Mouse (Mus musculus): ENCODE data around the gene Spdye4a.

Spdye4a gene

DNA sequence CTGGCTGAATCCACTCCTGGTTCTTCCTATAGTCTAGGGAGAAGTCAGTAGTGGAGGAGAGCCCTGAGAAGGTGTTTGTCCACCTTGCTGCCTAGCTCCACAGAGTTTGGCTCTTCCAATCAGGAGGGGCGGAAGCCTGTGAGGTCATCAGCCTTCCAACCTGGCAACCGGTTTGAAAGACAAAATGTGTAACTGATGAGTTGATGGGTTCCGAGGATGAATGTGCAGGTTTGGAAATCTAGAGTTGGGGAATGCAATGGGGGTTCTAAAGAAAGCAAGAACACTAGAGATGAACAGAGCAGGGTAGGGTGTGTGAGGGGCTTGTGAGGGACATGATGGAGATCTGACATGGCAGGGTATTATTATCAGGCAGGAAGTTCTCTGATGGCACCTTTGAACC is at the start of gene Spdye4a:
TSS of gene Spdye4a (minus strand) at position 101 of the 400 bp plus-strand sequence.
- no peak for DNase-seq (ENCODE audit: low read depth, low spot score)

DNA sequence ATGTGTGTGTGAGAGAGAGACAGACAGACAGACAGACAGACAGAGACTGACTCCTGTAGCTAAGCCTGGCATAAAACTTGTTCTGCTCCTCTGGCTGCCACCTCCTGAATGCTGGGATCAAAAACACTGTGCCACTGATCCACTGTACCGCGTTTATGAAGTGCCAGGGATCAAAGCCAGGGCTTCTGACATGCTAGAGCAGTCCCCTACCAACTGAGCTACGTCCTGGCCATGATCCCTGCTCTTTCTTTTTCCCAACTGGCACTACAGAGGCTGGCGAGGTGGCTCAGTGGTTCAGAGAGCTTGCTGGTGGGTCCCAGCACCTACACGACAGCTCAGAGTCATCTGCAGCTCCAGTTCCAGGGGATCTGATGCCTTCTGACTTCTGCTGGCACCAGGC is 49.1 kb upstream of the Spdye4a start:
- no peak for DNase-seq (ENCODE audit: low read depth, low spot score)

DNA sequence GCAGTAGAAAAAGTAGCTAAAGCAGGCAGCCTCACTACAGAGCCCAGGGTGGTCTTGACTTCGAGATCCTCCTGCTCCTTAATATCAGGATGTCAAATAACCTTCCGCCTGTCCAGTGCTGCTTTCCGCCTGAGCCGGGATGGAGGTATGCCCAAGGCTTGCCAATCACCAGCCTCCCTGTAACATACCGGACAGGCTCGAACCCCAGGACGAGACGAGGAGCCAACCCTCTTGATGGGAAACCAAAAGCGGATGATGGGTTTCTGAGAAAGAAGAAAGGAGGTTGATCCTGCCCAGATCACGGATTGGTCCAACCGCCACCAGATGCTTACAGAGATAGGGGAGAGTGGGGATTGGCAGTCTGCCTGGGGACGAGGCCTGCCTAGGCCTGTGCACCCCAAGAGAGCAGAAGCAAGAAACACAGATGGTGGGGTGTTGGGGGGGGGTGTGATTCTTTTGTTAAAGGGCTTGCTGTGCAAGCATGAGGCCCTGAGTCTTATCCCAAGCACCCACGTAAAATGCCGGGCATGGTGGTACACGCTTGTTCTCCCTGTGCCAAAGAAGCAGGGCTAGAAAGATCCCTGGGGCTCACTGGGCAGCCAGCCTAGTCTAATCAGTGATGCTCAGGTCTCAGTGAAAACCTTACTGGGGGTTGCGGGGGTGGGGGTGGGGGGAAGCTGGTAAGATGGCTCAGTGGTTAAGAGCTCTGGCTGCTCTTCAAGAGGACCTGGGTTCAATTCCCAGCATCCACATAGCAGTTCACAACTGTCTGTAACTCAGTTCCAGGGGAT is 46.0 kb upstream of the Spdye4a start:
- no peak for DNase-seq (ENCODE audit: low read depth, low spot score)

DNA sequence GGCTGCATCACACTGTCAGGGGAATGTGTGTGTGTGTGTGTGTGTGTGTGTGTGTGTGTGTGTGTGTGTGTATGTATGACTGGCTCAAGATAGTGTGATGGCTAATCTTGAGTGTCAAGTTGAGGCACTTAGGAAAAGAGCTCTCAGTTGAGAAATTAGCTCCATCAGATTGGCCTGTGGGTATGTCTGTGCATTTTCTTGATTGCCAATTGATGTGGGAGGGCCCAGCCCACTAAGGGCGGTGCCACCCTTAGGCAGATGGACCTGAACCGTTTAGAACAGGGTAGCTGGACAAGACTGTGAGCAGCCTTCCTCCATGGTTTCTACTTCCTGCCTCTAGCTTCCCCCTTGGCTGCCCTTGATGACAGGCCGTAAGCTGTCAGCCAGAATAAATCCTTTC is 45.4 kb upstream of the Spdye4a start:
- no peak for DNase-seq (ENCODE audit: low read depth, low spot score)

DNA sequence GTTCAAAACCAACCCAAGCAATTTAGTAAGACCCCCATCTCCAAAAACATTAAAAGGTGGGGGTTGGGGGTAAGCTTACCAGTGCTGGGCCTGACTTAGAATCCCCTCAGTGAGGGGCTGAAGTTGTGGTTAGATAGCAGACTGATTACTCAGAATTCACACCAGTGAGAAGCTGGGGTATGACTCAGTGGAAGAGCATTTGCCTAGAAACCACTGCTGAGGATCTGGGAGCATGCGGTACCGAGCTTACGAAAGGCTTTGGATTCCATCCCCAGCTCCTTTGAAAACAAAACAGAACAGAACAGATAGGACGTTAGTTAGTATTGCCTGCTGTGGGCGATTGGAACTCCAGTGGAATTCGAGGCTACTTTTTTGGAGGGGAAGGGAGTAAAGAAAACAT is 45.0 kb upstream of the Spdye4a start:
- DNase-seq (ENCODE audit: low read depth, low spot score), result no peak

DNA sequence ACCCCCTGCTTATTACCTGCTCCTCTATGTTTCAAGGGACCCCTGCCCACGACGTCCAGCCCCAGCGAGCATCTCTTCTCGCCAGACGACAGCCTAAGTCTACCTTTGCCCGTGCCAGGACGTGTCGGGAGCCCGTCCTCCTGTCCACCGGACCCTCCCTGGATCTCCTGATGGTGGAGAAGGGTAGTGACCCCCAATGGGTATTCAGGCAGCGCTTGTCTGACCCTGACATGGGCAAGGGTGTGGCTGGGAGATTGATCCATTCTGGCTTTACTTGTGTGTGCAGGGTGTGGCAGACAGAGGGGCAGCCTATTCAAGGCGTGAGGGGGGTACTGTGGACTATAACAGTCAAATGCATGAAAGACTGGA is 43.4 kb upstream of the Spdye4a start:
- DNase-seq (ENCODE audit: low read depth, low spot score), result no peak

DNA sequence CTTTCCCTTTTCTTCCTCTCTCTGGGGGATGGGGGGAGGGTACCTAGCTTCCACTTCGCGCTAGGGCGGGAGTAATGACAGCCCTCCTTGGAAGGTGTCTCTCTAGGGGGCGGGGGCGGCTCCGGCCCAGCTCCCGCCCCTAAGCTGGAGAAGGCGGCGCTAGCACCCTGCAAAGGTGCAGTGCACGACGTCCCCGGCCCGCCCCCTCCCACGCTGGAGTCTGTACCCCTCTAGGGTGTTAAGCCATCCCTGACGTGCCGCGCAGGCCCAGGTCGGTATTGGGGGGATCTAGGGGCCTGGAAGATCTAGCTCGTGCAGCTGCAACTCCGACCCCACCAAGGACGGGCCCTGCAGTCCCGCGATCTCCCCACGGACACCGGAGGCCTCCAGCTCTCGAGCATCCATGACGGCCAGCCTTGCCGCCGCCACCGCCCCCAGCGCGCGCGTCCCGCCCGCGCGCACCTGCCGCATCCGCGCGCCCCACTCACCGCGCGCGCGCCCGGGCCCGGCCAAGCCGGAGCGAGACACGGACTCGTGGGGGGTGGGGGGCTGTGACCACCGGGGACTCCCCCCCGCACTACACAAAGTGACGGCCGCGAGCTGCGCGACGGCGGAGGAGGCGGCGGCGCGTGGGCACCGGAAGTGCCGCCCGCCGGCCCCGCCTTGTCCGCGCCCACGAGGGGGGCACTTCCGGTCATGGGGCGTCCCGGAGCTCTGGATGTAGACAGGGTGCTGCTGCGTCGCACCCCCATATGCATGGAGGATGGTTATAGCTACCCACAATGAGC is 42.9 kb upstream of the Spdye4a start, which contains the start of gene Zfp316:
TSS of gene Zfp316 (minus strand) at position 660 of the 788 bp plus-strand sequence.
- DNase-seq (ENCODE audit: low read depth, low spot score), result peak; percentile 36

DNA sequence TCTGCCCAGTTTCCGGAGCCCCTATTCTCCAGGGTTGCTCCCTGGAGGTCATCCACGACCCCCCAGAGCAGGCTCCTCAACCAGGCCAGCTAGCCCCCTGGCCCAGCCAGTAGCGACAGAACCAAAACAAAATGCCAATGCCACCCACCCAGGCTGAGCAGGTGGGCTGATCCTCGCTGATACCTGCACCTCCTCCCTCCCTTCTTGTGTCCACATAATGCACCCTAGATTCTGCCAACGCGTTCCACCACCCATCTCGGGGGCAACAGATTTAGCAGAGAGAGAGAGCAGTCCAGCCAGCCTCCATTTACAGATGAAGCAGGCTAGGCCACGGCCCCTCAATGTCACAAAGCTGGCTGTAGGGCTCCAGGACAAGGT is 42.3 kb upstream of the Spdye4a start:
- DNase-seq (ENCODE audit: low read depth, low spot score), result no peak

DNA sequence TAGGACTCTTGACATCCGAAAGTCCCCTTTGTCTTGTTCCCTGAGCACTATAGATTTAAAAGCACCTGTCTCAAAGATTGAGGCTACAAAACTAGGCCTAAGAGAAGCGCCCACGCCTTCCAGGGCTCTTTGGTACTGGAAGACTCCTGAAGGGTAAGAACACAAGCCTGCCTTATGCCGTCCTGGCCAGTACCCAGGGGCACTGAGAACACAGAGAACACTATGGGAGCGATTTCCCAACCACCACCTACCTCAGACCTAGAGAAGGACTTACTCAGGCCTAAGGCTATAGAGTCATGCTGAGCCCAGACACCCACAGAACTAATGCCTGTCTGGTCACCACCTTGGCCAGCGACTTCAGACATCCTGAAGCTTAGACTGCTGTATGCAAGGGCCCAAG is 40.1 kb upstream of the Spdye4a start:
- no peak for DNase-seq (ENCODE audit: low read depth, low spot score)

DNA sequence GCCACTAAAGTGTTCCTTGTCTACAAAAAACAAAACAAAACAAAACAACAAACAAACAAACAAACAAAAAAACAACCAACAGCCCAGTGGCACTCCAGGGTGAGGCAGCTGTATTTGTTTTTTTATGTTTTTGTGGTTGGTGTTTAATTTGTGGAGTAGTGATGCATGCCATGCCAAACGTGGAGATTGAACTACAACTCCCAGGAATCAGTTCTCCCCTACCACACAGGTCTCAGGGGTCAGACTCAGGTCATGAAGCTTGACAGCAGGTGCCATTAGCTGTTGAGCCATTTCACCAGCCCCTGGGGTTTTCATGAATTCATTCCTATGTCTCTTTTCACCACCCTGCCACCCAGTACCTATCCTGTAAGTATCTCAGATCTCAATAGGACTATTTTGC is 38.7 kb upstream of the Spdye4a start:
- no peak for DNase-seq (ENCODE audit: low read depth, low spot score)

DNA sequence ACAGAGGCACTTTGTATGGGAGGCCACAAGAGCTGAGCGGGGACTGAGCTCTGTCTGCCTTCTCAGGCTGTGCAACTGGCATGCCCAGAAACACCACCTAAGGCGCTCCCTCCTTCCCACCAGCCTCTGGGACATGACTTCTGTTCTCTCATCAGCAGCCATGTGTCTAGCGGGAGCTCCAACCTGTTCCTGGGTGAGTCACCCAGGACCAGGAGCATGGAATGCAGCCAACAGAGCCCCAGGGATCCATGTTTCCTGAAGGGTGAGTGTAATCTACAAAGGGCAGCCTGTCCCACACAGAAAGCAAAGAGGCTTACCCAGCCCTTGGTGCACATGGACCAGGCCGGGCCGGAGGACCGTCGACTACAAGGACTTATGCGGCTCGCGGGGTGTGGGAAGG is 38.0 kb upstream of the Spdye4a start:
- no peak for DNase-seq (ENCODE audit: low read depth, low spot score)

DNA sequence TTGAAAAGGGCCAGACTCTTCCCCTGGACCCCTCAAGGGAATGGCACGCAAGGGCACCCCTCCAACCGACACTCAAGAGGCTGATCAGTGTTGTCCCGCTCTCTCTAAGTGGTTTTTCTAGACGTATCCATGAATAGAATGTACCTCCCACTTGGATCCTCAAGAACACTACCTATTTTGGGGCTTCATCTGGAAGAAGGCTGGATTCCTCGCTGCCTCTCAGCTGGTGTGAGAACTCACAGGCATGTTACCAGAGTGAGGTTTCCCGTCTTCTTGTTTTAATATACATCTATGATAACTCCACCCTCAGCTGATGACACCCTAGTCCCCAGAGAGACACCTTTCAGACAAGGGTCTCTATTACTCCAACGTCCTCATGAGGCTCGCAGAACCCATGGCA is 34.9 kb upstream of the Spdye4a start:
- no peak for DNase-seq (ENCODE audit: low read depth, low spot score)

DNA sequence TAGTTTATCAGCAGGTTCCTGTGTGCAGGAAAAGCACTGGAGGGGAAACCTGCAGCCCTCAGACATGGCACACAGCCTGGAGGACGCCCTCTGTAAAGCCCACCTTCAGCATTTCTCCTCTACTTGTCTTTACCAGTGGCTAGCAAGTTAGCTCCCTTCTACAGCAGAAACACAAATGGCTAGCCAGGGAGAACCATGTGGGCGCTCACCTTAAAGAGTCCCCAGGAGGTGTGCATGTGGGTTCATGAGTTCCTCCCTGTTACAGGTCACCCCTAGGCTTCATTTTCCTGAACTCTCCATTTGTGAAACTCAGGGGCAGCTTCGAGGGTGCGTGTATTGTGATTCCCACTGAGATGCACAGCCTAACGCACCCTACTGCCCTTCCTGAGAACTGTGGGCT is 29.1 kb upstream of the Spdye4a start:
- DNase-seq (ENCODE audit: low read depth, low spot score), result no peak

DNA sequence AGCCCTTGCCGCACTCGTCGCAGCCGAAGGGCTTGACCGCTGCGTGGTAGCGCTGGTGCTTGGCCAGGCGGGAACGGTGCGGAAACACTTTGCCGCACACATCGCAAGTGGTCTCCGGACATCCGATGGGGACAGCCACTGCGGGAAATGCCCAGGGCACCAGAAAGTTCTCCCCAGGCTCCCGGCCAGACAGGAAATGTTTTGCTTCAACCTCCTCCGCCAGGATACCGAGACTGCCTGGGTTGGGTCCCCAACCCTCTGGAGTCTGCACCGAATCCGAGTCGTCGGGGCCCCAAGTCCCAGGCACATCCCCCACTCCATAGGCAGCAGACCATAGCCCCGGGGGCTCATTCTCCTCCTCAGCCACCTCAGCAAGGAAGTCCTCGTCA is 28.4 kb upstream of the Spdye4a start:
- DNase-seq (ENCODE audit: low read depth, low spot score), result no peak

DNA sequence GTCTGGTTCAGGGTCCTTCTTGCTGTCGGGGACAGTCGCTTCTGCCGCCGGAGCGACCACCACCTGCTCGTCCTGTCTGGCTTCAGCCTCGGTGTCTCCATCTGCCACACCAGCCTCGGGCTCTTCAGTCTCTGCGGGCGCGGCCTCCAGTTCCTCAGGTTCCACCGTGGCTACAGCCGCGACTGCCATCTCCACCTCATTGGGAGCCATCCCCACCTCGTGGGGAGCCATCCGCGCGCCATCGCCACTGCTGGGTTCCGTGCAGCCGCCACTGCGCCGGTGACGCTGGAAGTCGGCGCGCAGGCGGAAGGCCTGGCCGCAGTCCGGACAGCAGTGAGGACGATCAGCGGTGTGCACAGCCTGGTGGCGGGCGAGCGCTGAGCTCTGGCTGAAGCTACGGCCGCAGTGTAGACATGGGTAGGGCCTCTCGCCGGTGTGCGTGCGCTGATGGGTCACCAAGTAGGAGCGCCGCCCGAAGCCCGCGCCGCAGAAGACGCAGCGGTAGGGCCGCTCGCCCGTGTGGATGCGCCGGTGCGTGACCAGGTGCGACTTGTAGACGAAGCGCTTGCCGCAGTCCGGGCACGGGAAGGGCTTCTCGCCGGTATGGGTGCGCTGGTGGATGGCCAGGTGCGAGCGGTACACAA is 27.9 kb upstream of the Spdye4a start:
- no peak for DNase-seq (ENCODE audit: low read depth, low spot score)

DNA sequence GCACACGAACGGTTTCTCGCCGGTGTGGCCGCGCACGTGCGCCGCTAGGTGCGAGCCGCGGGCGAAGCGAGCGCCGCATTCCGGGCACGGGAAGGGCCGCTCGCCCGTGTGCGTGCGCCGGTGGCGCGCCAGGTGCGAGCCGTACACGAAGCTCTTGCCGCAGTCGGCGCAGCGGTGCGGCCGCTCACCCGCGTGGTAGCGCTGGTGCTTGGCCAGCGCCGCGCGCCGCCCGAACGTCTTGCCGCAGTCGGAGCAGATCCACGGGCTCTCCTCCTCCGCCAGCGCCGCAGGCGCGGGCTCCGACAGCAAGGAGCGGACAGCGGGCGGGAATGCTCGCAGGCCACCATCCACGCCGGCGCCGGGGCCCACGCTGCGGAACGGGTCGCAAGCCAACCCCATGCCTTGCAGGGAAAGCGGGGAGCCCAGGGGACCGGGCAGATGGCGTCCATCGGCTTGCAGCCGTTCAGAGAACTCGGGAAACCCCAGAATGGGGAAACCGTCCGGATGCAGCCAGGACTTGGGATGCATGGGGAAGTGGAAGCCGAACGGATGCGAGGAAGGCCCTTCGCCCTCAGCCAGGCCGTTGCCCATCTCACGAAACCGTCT is 27.3 kb upstream of the Spdye4a start:
- no peak for DNase-seq (ENCODE audit: low read depth, low spot score)

DNA sequence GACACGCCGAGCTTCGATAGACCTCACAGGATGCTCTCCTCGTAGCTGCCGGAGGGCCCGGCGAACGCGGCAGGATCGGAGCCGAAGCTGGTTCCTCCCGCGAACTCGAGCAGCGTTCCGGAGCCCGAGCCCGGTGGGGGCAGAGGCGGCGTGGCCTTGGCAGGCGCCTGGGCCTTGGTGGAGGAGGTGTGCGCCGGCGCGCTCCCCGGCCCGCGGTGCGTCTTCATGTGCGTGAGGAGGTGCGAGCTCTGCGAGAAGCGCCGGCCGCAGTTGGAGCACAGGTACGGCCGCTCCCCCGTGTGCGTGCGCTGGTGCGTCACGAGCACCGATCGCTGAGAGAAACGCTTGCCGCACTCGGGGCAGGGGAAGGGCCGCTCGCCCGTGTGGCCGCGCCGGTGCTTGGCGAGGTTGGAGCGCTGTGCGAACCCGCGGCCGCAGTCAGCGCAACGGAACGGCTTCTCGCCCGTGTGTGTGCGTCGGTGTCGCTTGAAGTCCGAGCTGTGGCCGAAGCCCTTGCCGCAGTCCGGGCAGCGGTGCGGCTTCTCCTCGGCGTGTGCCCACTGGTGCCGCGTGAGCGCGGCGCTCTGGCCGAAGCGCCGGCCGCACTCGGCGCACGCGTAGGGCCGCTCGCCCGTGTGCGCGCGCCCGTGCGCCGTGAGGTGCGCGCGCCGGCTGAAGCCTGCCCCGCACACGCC is 26.6 kb upstream of the Spdye4a start:
- DNase-seq (ENCODE audit: low read depth, low spot score), result no peak

DNA sequence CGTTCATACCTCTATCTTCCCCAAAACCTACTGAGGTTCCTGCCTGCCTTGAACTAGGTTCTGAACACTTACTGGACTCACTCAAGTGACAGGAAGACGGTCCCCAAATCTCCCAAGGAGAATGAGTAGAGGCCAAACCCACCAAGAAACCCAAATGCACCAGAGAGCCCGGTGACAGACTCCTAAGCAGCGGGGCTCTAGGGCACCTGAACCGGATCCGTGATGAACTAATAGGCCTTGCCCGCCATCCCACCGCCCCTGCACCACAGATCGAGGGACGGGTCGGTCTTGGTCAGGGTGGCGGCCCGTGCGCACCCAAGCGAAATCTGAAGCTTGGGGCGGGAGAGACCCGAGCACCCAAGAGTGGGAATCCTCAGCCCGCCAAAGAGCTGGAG is 26.1 kb upstream of the Spdye4a start:
- no peak for DNase-seq (ENCODE audit: low read depth, low spot score)

DNA sequence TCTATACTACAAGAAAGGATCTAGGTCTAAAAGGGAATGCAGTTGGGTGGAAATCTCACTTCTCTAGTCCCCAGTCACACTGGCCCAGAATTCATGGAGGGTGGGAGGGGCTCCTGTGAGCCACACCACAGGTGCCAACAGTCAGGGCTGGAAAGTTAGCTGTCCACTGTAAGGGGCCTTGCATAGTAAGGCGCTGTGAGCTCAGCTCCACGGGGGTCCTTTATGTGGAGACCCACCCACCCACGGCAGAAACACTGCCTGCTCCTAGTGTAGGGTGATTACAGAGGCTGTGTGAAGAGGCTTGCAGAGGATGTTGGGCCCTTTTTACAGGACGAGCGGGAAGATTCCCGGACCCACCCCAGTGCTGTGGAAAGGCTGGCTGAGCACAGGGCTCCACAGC is 25.3 kb upstream of the Spdye4a start:
- no peak for DNase-seq (ENCODE audit: low read depth, low spot score)

DNA sequence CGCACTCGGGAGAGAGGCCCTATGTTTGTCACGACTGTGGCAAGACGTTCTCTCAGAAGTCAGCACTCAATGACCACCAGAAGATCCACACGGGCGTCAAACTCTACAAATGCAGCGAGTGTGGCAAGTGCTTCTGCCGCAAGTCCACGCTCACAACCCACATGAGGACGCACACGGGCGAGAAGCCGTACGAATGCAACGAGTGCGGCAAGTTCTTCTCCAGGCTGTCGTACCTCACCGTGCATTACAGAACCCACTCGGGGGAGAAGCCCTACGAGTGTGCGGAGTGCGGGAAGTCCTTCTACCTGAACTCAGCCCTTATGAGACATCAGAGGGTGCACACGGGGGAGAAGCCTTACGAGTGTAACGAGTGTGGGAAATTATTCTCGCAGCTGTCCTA is 18.2 kb upstream of the Spdye4a start:
- DNase-seq (ENCODE audit: low read depth, low spot score), result no peak

DNA sequence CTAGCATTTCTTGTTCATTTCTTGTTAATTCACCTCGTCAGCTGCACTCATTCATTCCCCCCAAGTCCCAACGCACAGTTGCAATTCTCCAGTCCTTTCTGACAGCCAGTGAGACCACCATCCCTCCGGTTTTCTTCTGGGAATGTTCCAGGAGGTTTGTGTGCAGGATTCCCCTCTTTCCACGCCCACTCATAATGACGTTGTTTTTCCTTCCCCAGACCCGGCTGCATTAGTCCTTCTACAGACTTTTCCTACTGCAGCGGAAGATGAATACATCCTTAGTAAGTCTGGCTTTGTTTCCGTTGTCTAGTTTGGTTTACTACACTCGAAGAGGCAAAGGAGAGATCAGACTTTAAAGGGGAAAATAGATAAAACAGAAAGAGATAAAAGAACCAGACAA is 9.3 kb upstream of the Spdye4a start:
- no peak for DNase-seq (ENCODE audit: low read depth, low spot score)
